Mouse (Mus musculus) left cerebral cortex, adult 2 months (tissue): ENCODE results near the gene E130114P18Rik. TPM values are rescaled to one million over a fixed set of nuclear protein-coding genes. Genes with fewer than 3 reads are reported as not detected.

Source experiments
- DNase-seq, 2 experiments: peaks; one replicate each; pipeline ENCODE4 v3.0.0; 2021 to 2022; ENCODE audit warnings: low spot score in 2 of 2, mixed read lengths in 1 of 2; ENCODE audit errors: extremely low spot score in 1 of 2
- H3K27ac ChIP-seq: fragments of 200-600 bp; 2 replicates; pipeline ENCODE4 v1.8.1; 2022
- H3K4me3 ChIP-seq: fragments of 200-600 bp; 2 replicates; pipeline ENCODE4 v1.8.1; 2022
- CTCF ChIP-seq: fragments of 200-600 bp; IDR thresholded peaks from 2 replicates; pipeline ENCODE4 v1.8.1; 2022; ENCODE audit warnings: antibody characterized with exemption, mild to moderate bottlenecking, moderate library complexity
- intact Hi-C: fragments of 180-260 bp; cut with DNase I; formaldehyde crosslinking; loops from one replicate; pipeline ENCODE4 v1.15.1; 2025
- long read RNA-seq, 2 experiments: library from polyadenylated mRNA; stranded (forward); transcript quantifications; one replicate each; pipeline ENCODE4 v2.0.0; 2021; ENCODE audit warnings: borderline mapping rate in 2 of 2
- total RNA-seq, 2 experiments: library from RNA; stranded (reverse); gene quantifications; 2 replicates each; pipeline ENCODE4 v1.2.3; 2021

Gene E130114P18Rik
- 1 to 10 TPM; 3.7 to 4.9 TPM for total RNA-seq
- long read RNA-seq, experiment 1, partial matches to known transcripts: 0 of 4 reads
- long read RNA-seq, experiment 1, other reads (novel, unspliced or antisense): 2 of 4 reads
- long read RNA-seq, experiment 2, partial matches to known transcripts: 0 of 2 reads
- long read RNA-seq, experiment 2, other reads (novel, unspliced or antisense): 2 of 2 reads

DNA sequence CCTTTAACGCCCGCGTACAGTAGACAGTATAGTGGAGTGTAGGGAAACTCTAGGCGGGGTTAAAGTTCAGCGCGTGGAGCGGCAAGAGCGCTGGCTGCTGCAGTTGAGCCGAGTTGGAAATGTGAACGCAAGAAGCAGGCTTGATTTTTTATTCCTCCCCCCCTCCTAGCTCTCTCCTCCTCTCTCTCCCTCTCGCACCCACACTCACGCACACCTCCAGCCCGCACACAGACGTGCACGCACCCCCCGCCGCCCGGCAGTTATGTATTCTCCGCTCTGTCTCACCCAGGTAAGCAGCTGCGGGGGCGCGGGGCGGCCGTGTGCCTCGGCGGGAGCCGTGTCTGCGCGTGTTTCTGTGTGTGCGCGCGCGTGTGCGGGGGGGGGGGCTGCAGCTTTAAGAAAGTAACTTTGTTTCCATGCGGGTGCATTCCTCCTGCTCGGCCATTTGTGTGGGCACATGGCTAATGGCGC is at the start of gene E130114P18Rik:
Gene E130114P18Rik (minus strand): TSS at position 373 of the 471 bp plus-strand sequence.
- DNase-seq: peak; percentile 36 to 45
- no peak for TF ChIP-seq CTCF
- peak within 1 kb of the TSS; percentile 88 for H3K27ac ChIP-seq
- peak within 1 kb of the TSS; percentile 81 for H3K4me3 ChIP-seq
- intact Hi-C loops: loop anchor here (2.0 to 10.0 kb wide), 5 partner anchors 91 to 465 kb away; no protein-coding TSS in a partner anchor

DNA sequence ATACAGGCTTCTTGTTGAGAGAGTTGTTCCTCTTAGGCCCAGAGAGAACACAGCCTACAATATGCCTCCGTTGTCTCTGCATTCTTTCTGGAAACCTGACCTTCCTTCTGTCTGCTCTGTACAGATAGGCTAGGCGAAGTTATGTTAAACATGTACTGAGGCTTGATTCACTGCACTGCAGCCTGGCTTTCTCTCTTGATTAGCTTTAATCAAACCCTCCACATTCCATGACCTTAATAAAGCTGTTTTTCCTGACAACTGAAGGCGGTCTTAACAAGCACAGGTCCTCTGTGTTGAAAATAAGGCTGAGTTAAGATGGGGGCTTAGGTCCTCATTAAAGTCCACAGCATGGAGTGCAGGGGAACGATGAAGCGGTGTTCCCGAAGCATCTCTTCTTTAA is 49.2 kb upstream of the E130114P18Rik start:
- Histone ChIP-seq H3K27ac (no peak overlapping the region), H3K4me3 (no peak overlapping the region)
- no peak for DNase-seq
- intact Hi-C loops: no loop called here
- TF ChIP-seq CTCF: no peak

DNA sequence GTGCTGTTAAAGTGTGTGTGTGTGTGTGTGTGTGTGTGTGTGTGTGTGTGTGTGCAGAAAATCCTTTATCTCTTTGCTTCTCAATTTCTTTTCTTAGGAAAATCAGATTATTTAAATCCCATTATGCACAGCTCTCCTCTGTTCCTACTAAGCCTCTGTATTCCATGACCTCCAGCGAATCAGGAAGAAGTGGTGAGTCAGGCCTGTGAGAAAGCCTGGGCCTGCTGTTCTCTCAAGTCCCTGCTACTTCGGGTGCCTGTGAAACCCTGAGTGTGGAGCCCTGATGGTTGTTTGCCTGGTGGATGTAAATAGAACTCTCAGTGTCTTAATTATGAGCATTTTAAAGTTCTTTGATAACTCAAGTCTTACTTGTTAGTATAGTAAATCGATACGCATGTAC is 48.0 kb upstream of the E130114P18Rik start:
- intact Hi-C loops: no loop called here
- no peak overlapping the region for H3K27ac ChIP-seq
- TF ChIP-seq CTCF: no peak
- no peak overlapping the region for H3K4me3 ChIP-seq
- DNase-seq: no peak

DNA sequence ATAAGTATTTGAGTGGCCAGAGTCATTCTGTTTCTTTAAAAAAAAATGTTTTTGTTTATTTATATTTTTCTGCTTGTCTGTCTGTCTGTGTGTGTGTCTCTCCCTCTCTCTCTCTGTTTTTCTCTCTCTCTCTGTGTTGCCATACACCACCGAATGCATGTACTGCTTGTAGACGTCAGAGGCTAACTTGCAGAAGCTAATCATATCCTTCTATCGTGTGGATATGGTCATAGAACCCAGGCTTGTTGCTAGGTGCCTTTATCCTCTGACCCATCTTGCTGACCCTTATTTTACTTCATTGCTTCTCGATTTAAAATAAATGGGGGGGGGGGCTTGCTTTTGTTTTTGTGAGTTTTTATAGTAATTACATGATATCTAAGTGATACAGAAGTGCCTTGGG is 47.6 kb upstream of the E130114P18Rik start:
- no peak for TF ChIP-seq CTCF
- DNase-seq: no peak
- intact Hi-C loops: no loop called here
- H3K4me3 ChIP-seq: no peak overlapping the region
- no peak overlapping the region for H3K27ac ChIP-seq

DNA sequence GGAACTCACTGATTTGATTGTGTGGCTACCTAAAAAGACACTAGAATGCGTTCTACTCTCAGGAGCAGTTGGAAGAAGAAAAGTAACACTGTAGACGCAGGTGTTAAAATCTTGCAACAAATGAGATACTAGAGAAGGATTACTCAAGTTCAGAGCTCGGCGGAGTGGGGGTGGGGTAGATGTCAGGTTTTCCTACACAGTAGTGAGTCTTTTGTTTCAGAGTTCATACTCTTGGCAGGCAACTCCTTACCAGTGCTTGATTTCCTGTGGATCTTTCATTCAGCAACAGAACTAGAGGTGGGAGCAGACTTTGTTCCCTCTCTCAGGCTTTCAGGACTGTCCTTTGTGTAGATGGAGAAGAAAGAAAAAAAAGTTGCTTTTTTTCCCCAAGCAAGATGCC is 46.6 kb upstream of the E130114P18Rik start:
- intact Hi-C loops: no loop called here
- Histone ChIP-seq H3K27ac (no peak overlapping the region), H3K4me3 (no peak overlapping the region)
- no peak for TF ChIP-seq CTCF
- DNase-seq: no peak

DNA sequence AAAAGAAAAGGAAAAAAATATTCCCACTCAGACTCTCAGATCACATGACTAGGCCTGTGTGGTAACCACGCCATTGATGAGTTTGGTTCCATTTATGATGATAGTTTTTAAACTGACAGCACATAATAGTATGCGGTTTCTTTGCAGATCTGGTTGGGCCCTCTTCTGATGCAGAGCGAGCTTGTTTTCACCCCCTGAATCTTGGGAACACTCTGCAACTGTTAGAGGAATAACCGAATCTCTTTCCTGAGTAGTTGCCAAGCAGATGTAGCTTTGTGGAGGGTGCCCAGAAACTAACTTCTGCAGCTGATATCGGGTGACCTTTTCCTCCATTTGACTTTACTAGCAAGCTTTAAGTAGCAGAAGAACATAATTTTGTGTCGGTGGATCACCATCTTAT is 45.6 kb upstream of the E130114P18Rik start:
- no peak overlapping the region for H3K27ac ChIP-seq
- no peak for DNase-seq
- intact Hi-C loops: no loop called here
- TF ChIP-seq CTCF: no peak
- no peak overlapping the region for H3K4me3 ChIP-seq

DNA sequence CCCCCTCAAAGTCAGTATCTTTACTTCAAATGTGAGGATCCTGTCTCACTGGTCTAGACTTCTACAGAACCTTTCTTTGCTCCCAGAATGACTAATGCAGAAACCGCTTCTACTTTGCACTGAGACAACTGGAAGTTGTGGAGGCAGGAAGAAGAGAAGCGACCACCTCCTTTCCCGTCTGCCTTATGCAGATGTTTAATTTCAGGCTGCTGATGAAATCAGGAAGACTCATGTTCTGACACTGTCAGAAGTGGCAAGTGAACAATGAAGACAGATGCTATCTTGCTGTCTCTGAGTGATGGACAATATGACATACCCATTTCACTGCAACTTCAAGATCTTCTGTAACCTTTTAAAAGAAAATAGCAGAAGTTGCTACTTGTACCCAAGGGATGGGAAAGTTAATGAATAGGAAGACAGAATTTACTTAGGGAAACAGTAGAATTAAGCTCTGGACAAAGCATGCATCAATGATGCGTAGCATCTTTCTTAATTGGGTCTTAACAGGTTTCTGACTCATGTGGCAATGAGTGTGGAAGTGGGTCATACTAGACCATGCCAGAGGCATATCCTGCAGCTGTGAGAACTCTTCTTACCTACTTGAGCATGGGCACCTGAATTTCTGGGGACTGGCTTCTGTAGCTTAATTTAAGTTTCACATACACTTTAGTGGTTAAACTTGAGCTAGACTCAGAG is 43.8 kb upstream of the E130114P18Rik start:
- no peak for TF ChIP-seq CTCF
- intact Hi-C loops: no loop called here
- no peak for DNase-seq
- Histone ChIP-seq H3K4me3 (no peak overlapping the region), H3K27ac (no peak overlapping the region)

DNA sequence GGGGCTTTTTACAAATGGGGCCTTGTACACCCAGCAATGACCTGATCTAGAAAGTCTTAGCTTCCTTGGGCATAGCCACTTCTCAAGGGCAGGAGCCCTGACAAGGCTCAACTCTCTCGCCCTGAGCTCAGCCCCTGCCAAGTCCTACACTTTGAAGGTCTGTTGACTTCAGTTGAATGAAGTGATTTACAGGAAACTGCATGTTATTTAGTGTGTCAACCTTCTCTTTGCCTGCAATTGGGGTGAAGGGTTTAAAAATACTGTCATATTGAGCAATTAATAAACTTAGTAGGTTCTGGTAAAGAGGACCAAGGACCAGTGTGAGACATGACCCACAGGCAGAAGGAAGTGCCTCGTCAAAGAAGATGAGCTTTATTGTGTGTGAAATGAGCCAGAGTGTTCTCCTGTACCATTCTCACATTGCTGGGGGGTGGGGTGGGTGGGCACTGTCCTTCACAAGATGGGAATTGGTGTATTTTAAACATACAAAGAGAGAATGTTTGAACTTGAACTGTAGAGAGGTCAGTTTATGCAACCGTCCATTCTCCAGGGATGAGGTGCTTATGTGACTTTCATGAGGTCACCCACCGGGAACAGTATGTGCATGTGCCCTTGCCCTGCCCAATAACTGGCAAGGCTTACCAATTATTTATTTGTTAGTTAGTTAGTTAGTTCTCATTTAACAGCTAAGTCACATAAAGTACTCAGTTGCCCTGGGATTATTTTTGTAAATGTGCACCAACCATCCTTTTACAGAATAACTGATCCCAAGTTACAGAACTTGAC is 42.8 kb upstream of the E130114P18Rik start:
- intact Hi-C loops: no loop called here
- no peak overlapping the region for H3K4me3 ChIP-seq

DNA sequence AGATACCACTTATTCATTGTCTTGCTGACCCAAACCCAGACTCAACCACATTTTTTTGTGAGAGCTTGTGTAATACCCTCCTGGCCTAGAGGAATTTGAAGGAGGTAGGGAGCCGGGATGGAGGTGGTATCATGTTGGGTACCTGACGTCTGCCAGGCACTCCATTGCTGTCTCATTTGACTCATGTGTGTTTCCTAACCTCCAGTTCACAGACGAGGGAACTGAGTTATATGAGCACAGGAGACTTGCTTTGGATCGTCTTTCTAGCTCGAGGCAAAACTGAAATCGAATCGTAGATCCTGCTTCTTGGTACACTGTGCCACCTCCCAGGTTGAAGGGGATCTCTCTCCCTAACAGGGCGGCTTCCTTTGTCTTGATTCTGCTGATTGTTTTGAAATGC is 41.2 kb upstream of the E130114P18Rik start:
- DNase-seq: no peak
- no peak overlapping the region for H3K4me3 ChIP-seq
- H3K27ac ChIP-seq: no peak overlapping the region
- intact Hi-C loops: no loop called here
- TF ChIP-seq CTCF: no peak

More for the DNA sequence above, 42.8 kb upstream of the E130114P18Rik start:
- DNase-seq: no peak
- TF ChIP-seq CTCF: no peak
- no peak overlapping the region for H3K27ac ChIP-seq

DNA sequence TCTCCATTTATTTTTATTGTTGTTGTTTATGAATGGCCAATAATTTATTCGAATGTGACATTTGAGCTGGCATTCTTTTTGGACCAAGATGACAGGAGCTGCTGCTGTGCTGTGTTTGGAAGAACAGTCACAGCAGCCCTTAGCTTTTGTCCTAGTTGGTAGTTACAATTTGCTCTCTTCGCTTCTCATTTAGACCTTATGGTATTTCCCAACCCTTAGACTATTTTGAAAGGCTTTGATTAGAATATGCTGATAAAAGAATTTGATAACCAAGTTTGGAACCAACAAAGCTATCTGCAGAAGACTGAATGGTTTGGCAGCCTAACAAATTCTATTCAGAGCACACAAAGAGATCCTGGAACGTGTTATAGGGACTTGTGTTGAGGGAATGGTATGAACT is 40.6 kb upstream of the E130114P18Rik start:
- H3K4me3 ChIP-seq: no peak overlapping the region
- intact Hi-C loops: no loop called here
- no peak for TF ChIP-seq CTCF
- H3K27ac ChIP-seq: no peak overlapping the region
- no peak for DNase-seq

DNA sequence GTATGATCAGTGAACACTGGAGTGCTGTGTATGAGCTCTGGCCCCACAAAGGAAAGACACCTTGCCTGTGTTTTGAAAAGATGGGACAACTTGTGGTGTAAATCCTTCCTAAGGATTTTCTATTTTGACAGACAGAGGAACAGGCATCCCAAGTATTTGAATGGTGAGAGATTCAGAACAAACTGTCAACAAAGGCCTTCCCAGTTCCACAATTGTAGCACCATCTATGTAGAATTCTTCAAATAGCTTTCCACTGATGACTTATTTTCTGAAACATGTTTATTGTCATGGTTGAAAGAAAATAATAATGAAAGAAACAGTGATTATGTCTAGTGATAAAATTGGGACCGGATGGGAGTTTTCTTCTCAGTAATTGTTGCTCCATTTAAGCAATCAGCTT is 39.9 kb upstream of the E130114P18Rik start:
- intact Hi-C loops: no loop called here
- Histone ChIP-seq H3K27ac (no peak overlapping the region), H3K4me3 (no peak overlapping the region)
- DNase-seq: no peak
- TF ChIP-seq CTCF: no peak

DNA sequence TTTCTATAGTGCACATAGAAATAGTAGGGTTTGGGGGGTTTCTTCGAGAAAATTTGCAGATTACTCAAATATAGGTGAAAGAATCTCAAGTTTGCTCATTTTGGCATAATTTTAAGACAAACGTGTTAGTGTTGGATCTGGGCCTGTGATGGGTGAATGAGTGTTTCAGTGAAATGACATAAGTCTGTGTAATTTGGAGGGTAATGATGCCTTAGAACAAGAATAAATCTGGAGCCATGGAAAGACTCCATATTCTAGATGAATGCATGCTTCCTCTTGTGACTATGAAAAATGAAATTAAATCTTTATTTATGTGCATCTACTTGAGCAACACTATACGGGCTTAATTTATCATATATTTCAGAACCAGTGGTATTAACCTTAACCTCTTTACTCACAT is 38.9 kb upstream of the E130114P18Rik start:
- DNase-seq: no peak
- Histone ChIP-seq H3K4me3 (no peak overlapping the region), H3K27ac (no peak overlapping the region)
- intact Hi-C loops: no loop called here
- TF ChIP-seq CTCF: no peak
